Mouse (Mus musculus): ENCODE results near the gene Zfp111. TPM values are rescaled to one million over a fixed set of nuclear protein-coding genes. Genes with fewer than 3 reads are reported as not detected.

Zfp111 gene
- 1.8 and 2.9 TPM in 2 replicates for total RNA-seq (2023)

DNA sequence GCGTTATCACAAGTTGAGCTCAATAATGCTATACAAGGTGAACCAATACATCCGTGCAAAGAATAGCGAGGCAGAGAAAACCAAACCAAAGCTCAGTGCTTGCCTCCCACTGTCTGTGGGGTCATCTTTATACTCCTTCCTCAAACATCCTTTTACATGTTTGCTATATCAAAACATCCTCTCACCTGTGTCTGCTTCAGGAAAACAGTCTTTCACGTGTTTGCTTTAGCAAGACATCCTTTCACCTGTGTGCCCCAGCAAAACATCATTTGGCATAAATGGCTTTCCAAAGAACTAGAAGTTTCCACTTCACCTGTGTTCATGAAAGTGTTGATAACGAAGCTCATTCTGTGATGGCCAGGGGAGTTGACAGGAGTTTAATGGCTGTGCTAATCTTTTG lies at the start of gene Zfp111:
Zfp111 (minus strand) TSS at position 101 of the 400 bp plus-strand sequence.

GRCm38 (mm10) chr7:24254633-24255474 lies 43.6 kb upstream of the Zfp111 start, which contains the start of gene Zfp108:
Gene Zfp108, plus strand, starts transcription at chr7:24254794.

DNA sequence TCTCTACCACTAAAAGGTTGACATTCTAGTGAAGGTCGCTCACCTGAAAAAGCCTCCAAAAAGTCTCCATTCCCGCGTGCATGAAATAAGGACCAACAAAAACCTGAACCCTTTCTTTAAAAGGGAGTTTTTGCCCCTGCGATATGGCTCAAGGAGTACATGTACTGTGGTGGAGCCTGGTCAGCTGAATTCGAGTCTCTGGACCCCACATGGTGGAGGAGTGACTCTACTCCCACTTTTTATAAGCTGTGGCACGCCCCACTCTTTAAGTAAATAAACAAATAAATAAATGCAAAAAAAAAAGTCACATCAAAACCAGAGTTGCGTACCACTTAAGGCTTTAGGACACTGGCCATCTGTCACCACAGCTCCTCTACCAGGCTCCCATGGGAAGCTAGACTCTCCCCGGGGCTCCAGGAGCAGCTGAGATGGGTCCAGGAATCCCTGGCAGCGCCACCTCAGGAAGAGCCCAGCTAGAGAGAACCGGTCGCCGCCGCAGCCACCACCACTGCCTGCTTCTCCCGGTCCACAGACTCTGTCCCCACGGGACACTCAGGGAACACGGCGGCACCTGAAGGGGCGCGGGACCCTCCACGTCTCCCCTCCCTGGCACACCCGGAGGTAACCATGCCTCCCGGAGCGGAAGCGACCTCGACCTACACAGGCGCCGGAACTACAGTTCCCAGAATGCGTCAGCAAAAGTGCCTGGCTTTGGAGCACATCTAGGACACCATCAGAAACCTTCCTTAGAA lies 26.0 kb upstream of the Zfp111 start, which contains the start of gene Zfp109:
Zfp109 (minus strand) TSS at position 521 of the 752 bp plus-strand sequence.

GRCm38 (mm10) chr7:24174618-24175336 lies 36.5 kb downstream of the Zfp111 start, which contains the start of gene Zfp114:
Gene Zfp114, plus strand, starts transcription at chr7:24175060.

Other genes starting within 250 kb of the Zfp111 start
- gene Vmn1r181, start 236.8 kb downstream of the Zfp111 start, total RNA-seq (2023), result not detected in 2 replicates
- gene V1rd19, start 209.8 kb downstream of the Zfp111 start, total RNA-seq (2023), result not detected in 2 replicates
- gene Vmn1r183, start 158.2 kb downstream of the Zfp111 start, total RNA-seq (2023), result not detected in 2 replicates
- gene Zfp180, start 129.5 kb downstream of the Zfp111 start, total RNA-seq (2023), result 14.1 and 21.8 TPM in 2 replicates
- gene Zfp112, start 99.1 kb downstream of the Zfp111 start, total RNA-seq (2023), result 2.0 TPM in 2 replicates
- 1.6 and 2.3 TPM in 2 replicates for gene Zfp235, start 77.3 kb downstream of the Zfp111 start, total RNA-seq (2023)
- gene Zfp114, start 36.4 kb downstream of the Zfp111 start, total RNA-seq (2023), result not detected in 2 replicates
- 0.39 and 1.1 TPM in 2 replicates for gene Zfp109, start 26.1 kb upstream of the Zfp111 start, total RNA-seq (2023)
- gene Zfp108, start 43.4 kb upstream of the Zfp111 start, total RNA-seq (2023), result not detected in 2 replicates
- gene Zfp93, start 59.0 kb upstream of the Zfp111 start, total RNA-seq (2023), result 0.19 TPM in 1 of 2 replicates, not detected in the other
- gene Zfp61, start 89.8 kb upstream of the Zfp111 start, total RNA-seq (2023), result 1.2 and 1.4 TPM in 2 replicates
- gene Zfp94, start 105.2 kb upstream of the Zfp111 start, total RNA-seq (2023), result not detected in 2 replicates
- gene Tescl, start 122.5 kb upstream of the Zfp111 start, total RNA-seq (2023), result not detected in 2 replicates
- not detected in 2 replicates for gene Lypd5, start 137.8 kb upstream of the Zfp111 start, total RNA-seq (2023)
- 18.0 and 26.6 TPM in 2 replicates for gene Kcnn4, start 158.8 kb upstream of the Zfp111 start, total RNA-seq (2023)
- gene Smg9, start 188.2 kb upstream of the Zfp111 start, total RNA-seq (2023), result 55.2 and 65.2 TPM in 2 replicates
- 2.0 and 2.1 TPM in 2 replicates for gene Irgc1, start 240.9 kb upstream of the Zfp111 start, total RNA-seq (2023)